Mouse (Mus musculus) lung, postnatal 14 days (tissue): ENCODE data around the gene Mapk8ip1.
"Not testable (repeated sequence)": the region's sequence is repeated elsewhere in the genome, so short reads cannot be mapped to it uniquely, and the experiment has no call there.

Experiments used
- DNase-seq: peaks from one replicate; pipeline ENCODE4 v3.0.0; 2021

Mapk8ip1 gene

GRCm38 (mm10) chr2:92424462-92425308 lies 23.6 kb upstream of the Mapk8ip1 start:
- DNase-seq: peak; percentile 61

DNA sequence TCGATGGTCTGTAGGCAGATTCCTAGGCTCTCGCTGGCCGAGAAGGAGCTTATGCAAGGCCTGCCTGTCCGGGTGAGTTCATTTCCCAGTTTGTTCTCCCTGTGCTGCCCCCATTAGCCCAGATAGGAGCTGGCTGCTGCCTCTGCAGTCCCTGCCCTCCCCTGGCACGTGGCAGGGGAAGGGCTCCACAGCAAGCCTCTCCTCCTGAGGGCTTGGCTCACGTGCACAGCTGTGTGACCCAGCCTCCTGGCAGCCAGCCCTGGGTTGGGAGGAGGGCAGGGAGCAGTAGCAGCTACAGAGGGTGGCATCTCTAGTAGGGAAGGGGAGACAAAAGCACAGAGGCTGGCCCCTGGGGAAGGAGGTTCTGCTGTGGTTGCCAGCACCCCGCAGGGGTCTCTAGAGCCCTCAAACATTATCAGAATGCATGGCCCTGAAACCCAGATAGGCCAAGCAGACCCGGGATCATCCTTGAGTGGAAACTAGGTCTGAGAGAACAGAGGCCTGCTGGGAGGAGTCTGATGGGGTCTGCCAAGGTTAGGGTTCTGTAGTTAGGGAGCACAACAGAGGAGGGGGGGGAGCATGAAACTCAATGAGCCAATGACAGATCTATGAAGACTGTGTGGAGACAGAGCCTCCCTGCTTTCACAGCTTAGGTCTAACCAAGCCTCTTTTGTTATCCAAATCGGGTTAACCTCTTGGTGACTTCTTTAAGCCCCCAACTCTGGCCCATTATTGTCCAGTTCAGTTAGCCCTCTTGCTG lies 22.8 kb upstream of the Mapk8ip1 start:
- peak; percentile 96 for DNase-seq

DNA sequence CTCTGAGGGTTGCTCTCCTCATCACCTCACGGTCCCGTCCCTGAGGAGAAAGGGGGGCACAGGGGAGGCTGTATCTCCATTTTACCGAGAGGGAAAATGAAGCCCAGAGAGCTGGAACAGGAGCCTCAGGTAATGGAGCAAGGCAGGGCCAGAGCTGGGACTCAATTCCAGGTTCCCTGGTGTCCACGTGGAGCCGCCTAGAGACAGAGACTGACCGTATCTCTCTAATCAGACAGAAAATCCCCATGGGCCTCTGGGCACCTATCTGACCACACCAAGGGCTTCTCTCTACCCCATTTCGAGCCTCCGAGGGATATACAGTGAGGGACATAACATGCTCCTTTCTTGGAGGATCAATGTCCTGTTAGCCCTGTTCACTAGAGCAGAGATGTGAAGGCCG lies 22.1 kb upstream of the Mapk8ip1 start:
- DNase-seq: no peak

- no peak for DNase-seq
Observed at GRCm38 (mm10) chr2:92422388-92423135, 21.5 kb upstream of the Mapk8ip1 start.

DNA sequence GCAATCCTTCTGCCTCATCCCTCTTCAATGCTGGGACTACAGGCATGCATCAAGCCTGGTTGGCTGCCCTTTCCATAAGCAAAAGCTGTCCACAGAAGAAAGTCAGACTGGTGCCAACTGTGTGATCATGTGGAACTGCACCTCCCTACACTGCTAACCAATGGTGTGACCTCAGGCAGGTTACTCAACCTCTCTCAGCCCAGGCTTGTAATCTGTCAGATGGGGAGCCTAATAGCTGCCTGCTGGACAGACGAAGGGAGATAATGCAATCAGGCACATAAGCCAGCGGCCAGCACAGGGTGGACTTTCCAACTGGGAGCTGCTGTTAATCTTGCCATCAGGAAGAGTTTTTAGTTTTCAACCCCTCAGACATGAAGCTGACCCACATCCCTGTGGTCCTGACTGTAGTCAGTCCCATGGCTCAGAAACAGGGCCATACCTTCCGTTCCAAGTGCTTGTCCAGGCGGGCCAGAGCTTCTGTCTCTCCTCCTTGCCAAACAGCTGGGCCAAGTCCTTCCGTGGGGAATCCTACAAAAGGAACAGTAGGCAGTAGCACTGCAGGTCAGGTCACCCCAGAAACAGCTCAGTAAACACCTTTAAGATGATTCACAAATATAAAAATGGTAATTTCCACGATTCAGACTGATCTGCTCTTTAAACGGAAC lies 20.8 kb upstream of the Mapk8ip1 start:
- no peak for DNase-seq

GRCm38 (mm10) chr2:92411705-92412104 lies 10.6 kb upstream of the Mapk8ip1 start:
- no peak for DNase-seq

GRCm38 (mm10) chr2:92408309-92409045 lies 7.4 kb upstream of the Mapk8ip1 start:
- DNase-seq: no peak

DNA sequence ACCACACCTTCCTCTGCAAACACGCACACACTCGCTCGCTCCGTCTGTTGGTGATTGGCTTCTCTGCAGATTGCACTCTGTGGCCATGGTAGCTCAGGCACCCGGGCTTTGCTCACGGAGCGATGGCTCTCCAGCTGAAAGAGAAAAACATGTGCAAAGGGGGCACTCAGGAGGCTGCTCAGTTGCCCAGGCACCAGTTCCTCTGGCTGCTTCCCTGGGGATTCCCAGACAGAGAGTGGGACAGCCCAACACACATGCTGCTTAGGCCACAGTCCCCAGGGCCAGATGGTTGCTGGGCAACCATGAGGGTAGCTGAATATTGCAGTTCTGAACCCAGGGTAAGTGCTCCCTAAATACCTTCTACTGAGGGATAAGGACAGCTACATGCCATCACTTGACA lies 4.6 kb upstream of the Mapk8ip1 start:
- DNase-seq: no peak

GRCm38 (mm10) chr2:92404737-92405136 lies 3.7 kb upstream of the Mapk8ip1 start:
- DNase-seq: no peak

DNA sequence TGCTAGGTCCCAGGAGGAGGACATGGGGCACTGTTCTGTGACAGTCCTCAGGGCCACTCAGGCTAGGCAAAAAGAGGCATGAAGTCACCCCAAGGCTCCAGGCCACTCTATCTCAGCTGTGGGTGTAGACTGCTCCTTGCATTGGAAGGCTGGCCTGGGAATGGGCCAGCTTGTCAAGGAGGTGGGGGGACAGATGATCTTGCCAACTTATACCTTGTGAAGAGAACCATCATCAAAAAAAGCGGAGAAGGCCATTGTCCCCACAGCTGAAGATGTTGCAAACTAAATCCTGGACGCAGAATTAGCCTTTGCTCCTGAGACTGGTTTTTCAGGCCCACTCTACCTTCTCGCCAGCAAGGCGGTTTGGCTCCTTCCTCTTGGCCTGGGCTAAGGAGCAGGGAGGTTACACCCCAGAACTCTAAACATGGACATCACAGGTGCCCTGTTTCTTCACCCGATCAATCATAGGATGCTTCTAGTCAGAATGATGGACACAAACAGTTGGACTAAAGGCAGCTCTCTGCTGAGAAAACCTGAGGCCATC lies 2.8 kb upstream of the Mapk8ip1 start:
- DNase-seq: no peak

- no peak for DNase-seq
Observed at GRCm38 (mm10) chr2:92402591-92403326, 1.7 kb upstream of the Mapk8ip1 start.

GRCm38 (mm10) chr2:92400682-92401081 lies 381 bp downstream of the Mapk8ip1 start:
- DNase-seq: no peak

DNA sequence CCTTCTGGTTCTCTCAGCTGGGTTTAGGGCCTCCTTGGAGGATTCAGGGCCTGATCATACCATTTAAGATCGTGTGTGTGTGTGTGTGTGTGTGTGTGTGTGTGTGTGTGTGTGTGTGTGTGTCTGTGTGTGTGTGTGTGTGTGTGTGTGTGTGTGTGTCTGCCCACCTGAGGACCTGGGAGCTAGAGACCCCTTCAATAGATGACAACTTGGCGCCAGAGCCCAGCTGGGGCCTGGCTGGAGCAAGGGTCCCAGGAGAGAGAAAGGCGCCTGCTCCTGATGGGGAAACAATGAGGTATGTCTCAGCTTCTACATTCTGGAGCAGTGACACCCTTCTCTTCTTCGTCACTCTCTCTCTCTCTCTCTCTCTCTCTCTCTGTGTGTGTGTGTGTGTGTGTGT lies 1.2 kb downstream of the Mapk8ip1 start:
- not testable (repeated sequence) for DNase-seq

DNA sequence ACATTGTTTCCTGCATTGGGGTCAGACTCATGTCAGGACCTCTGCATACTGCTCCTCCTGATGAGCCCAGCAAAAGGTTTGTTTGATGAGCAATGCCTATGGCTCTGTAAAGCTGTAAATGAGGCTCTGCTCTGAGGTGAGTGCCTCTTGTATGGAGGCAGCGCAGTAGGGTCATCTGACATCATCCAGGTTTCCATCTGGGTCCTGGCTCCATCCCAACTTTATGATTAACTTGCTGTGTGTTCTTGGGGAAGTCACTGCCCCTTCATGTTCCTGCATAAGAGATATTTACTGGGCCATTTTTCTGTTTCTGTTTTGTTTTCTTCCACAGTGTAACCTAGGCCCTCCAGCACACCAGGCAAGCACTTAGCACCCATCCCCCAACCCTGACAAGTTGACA lies 3.6 kb downstream of the Mapk8ip1 start:
- DNase-seq: no peak

GRCm38 (mm10) chr2:92395535-92395934 lies 5.5 kb downstream of the Mapk8ip1 start:
- no peak for DNase-seq

DNA sequence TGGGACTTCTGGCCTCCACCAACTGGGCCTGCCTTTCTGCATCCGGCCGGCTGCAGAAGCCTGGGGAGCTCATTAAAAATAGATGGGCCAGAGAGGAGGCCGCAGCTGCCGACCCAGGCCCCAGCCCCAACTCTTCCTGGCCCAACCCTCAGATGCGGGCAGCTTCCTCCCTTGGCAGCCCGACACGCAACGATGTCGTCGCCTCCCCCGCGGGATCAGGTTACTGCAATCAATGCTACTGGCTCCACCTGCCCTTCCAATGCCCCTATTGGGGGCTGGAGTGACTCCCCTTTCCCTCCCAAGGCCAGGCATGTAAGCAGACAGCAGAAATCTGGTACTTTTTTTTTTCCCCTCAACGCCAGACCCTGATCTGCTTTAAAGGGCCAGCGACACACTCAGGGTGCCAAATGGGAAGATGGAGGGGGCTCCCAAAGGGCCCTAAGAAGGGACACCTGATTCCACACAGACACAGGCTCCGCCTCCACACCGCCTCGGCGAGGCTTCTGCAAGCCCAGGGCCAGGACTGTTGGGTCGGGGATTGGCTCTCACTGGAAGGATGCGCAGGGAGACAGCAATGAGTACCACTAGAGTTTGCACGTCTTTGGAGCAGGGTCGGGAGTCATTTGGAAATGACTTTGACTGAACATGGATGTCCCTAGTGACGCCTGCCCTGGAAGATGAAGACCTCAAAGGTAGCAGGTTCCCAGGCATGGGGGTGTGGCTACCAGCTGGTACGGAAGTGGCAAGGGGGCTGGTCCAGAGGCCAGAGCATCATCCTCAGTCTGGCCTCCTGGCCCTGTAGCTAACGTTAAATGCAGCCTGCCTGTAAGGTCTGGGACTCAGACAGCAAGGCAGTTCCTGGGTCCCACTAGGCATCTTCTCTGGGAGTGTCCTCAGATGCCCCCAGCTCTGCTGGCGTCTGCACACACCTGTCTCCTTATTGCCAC lies 8.5 kb downstream of the Mapk8ip1 start:
- no peak for DNase-seq

DNA sequence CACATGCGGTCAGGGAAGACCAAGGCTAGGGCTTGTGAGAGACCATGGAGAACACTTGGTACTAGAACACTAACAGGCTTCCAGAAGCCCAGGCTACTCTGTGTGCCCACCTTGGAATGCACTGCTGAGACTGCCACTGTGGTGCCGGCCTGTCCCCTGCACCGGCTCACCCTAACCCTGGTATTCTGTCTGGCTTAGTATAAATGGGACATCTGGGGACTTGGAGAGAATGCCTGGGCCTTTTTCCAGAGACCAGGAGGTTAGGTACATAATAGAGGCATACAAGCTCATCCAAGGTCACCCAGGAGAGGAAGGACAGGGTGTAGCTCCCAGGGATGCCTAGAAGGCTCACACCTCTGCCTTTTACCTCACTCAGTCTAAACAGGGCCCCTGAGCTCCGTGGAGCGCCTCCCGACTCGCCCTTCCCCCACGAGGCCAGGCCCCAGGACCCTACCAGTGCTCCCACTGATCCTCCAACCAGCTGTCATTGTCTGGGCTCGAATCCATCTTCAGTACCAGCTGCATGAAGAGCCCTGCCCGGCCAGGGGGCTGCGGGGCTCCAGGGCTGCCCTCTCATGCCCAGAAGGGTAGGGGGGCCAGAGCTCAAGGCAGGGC lies 9.3 kb downstream of the Mapk8ip1 start:
- no peak for DNase-seq

DNA sequence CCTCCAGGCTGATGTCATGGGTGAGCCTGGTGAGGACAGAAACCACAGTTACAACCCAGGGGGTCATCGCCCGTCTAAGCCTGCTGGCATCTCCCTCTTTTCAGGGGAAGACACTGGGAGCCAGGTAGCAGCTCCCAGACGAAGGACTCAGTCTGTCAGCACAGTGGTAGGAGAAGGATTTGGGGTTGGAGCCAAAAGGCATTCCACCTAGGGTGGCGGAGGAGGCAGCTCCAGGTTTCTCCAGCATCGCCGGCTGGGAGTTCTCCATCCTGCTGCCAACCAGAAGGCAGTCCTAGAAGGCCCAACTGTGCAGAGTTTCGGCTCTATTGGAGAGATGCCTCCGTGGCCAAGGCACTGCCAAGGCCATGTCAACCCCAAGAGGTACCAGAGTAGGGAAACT lies 9.9 kb downstream of the Mapk8ip1 start:
- no peak for DNase-seq

DNA sequence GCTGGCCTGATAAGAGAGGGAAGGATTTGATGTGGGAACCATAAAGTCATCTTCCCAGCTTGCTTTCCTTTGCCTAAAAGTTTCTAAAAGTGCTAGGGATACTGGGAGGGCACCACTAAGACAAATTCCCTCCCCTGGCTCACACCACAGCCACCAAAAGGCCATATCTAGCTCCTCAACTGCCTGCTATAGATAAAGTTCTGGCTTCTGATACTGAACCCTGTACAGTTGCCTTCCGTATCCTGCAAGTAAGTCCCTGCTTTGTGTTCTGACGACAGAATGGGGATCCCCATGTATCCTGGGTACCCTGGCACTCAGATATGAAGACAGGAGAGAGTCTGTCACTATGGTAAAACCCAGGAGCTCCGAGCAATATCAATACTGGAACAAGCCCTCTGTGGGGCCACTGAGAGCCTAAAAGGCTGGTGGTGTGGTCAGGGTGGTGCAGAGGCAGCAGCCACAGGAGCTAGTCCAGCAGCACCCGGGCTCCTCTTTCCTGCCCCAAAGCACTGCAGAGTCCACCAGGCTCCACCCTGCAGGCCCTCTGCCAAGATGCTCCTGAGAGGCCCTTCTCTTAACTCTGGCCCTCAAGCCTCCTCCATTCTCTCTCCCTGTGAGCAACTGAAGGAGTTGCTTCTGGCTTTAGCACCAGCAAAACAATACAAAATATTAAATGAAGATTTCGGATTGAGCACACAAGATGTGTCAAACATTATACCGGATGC lies 10.7 kb downstream of the Mapk8ip1 start:
- DNase-seq: peak; percentile 53
